Mouse (Mus musculus) embryo, embryonic 10 days (tissue): ENCODE data around the gene Igf2bp3.
"Not testable (repeated sequence)": the region's sequence is repeated elsewhere in the genome, so short reads cannot be mapped to it uniquely, and the experiment has no call there.

Source experiments
- DNase-seq: peaks from one replicate; pipeline ENCODE4 v3.0.0-alpha.2; 2015; ENCODE audit warnings: low spot score

Igf2bp3 gene

DNA sequence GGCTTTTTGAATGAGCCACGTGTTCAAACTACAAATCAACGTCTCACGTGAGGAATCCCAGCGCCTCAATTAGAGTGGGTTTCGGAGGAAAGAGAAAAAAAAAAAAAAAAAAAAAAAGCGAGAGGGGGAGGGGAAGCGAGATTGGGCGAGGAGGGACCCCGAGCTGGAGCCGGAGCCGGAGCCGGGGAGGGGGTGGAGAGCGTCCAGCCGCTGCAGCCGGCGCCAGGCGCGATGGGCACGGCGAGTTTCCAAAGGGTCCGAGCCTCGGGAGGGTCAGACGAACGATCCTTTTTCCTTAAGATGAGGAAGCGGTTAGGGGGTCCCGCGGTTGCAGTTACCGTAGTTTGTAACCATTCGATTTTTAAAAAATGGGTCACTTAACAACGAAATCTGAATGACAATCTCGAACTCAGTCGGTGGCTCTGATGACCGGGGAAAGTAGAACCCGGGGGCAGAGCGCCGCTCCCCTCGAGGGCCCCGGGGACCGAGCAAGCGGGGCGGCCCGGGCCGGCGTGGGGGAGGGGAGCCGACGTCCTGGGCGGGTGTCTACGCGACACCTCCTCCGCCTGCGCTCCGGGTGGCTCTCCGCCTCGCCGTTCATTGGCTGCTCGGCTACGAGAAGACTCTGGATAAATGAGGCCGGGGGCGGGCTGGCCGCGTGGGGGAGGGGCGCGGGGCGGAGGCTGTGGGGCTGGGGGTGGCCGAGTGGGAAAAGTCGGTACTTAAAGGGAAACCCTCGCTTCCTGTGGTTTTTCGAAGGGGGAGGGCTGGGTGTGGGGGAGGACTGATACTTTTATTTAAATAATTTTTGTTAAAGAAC is at the start of gene Igf2bp3:
Igf2bp3 (minus strand) TSS at position 30 of the 820 bp plus-strand sequence.
- peak; percentile 95 for DNase-seq

DNA sequence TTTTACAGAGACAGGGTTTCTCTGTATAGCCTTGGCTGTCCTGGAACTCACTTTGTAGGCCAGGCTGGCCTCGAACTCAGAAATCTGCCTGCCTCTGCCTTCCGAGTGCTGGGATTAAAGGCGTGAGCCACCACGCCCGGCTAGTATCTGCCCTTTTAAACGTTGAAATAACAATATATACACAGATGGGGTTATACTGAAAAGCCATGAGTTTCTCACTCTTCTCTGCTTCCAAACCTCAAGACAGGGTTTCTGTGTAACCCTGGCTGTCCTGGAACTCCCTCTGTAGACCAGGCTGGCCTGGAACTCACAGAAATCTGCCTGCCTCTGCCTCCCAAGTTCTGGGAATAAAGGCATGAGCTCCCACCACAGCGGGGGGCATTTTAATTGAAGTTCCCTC is 49.7 kb upstream of the Igf2bp3 start:
- not testable (repeated sequence) for DNase-seq

DNA sequence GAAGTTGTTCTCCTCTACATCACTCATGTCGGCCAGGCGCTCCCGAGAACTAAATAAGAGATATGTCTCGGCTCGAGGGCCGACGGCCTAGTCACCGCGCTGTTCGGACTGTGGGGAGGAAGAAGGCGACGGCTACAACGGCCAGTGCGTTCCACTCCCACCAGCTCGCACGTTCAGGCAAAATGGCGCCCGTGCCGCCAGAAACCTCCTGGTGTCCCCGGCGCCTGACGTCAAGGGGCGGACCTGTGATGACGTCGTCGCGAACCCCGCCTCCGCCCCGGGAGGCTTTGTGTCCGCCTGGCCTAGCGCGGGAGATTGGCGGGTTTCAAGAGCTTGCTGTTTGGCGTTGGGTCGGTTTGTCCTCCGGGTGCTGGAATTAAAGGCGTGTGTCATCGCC is 49.1 kb upstream of the Igf2bp3 start, which contains the start of gene Tra2a:
Tra2a (minus strand) TSS at position 187 of the 397 bp plus-strand sequence.
- peak; percentile 98 for DNase-seq

DNA sequence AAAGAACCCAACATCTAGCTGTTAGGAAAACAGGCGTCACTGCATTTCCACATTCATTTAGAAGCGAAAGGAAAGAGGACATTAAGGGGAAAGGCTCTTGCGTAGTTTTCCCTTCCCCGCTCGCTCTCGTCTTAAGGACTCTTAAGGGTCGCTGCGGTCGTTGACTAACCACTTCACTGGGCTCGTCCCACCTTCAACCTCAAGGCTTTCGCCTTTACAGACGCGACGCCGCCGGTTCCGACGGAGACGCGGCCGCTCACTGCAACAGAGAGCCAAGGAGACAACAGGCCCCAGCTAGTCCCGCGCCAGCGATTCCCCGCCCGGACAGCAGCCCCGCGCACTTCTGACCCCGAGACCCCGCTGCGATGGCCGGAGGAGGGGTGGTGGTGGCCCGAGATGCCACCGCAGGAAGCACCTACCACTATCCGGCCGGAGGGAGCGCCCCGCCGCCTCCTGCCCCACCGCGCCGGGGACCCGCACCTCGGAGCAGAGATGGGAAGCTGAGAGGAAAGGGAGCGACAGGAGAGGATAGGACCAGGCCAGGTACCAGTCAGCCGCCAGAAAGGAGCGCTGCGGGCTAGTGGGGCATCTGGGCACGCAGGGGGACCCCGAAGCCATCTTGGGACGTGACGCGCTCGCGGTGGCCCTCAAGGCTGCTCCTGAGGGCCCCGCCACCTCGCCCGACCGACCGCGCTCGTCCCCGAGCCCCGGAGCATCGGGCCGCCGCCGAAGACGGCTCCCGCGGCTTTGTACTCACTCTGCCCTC is 48.5 kb upstream of the Igf2bp3 start:
- DNase-seq, result peak; percentile 51

DNA sequence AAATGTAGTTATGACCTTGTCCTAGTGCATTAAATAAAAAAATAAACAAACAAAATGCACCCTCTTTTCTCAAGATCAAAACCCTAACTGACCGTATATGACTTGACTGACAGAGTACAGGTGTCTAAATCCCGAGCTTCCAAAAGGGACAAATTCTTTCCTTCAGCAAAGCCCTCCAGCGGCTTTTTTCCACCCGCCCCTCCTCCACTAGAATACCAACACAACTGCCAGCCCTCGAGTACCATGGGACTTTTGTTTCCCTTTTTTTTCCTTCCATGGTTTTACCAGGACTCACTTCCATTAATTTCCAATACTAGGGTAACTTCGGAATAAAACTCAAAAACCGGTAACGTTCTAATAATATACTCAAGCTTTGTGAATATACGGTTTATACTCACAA is 47.7 kb upstream of the Igf2bp3 start:
- DNase-seq, result peak; percentile 16

DNA sequence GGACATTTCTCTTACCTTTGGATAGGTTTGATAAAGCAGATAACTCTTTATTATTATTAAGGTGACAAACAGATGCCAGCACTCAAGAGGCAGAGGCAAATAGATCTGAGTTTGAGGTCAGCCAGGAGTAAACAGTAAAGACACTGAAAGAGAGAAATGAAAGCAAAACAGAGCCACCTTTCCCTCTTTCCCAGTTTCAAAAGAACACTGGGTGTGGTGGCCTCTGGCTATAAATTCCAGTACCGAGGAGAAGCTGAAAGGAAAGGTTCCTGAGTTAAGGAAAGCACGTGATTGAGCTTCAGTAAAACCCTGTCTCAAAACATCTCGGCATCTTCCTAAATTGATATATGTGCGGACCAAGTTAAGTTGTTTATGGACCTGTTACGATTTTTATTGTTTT is 45.0 kb upstream of the Igf2bp3 start:
- no peak for DNase-seq

DNA sequence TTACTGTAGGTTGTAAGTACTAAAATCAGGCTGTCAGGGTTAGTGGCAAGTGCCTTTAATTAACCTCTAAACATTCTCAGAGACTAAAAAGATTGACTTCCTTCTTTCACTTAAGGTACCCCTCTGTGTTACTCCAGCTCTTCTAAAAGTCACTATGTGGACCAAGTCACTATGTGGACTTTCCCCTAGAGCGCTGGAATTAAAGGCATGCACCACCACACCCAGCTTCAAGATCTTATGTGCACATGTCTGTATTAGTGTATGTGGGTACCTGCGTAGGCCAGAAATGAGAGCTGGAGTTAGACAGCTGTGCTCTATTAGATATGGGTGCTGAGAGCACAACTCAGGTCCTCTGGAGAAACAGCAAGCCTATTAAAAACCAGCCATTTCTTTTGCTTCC is 43.1 kb upstream of the Igf2bp3 start:
- no peak for DNase-seq

DNA sequence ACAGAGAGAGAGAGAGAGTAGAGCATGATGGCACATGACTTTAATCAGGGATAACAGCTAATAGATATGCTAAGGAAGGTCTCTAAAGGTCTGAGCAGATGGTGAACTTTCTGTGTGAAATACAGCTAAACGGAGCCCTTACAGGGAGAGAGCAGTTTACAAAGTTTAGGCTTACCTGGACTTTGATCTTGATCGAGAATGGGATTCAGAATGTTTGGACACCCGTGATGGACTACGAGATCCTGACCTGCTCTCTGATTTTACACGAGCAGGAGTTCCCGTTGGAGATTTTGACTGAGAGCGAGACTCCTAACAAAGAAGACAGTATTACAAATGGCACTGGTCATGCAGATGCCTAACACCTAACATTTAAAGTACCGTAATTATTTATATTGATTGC is 37.5 kb upstream of the Igf2bp3 start:
- DNase-seq, result no peak

DNA sequence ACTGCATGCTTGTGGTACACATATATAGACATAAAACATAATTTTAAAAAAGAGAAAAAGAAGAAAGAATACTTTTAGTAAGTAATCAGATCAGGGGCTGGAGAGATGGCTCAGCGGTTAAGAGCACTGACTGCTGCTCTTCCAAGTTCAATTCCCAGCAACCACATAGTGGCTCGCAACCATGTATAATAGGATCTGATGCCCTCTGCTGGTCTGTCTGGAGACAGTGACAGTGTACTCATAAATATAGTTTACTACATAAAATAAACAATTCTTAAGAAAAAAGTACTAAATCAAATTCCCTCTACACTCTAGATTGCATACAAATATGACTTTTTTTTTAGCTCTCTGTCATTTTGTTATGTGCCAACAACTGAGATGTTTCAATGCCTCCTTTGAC is 36.4 kb upstream of the Igf2bp3 start:
- peak; percentile 24 for DNase-seq

DNA sequence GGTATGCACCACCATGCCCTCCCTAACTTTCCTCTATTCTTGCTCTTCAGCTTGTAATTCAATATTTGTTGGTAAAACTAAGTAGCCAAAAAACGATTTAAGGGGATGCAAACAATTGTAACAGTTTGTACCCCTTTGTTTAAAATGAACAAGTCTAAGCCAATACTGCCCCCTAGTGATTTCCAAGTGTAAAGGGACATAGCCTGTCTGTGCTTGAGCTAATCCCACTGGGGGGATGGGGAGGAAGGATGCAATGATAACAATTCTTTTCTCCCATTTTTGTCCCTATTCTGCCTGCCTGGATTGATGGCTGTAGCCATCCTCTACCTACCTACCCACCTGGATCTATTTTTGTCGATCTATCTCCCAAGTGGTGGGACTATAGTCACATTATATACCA is 32.5 kb upstream of the Igf2bp3 start:
- DNase-seq, result peak; percentile 75

DNA sequence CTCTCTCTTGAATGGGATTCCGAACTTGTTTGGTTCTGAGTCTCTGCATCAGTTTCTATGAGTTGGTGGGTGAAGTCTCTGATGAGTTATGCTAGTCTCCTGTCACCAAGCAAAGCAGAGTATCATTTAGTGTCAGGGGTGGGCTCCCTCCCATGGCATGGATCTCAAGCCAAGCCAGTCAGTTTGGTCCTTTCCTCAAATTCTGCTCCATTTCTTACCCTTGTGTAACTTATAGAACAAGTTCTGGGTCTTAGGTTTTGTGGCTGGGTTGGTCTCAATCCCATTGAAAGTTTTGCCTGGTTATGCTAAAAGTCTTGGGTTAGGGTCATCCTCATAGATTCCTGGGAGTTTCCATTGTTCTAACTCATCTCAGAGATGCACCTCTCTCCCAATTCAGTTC is 27.6 kb upstream of the Igf2bp3 start:
- DNase-seq, result no peak

DNA sequence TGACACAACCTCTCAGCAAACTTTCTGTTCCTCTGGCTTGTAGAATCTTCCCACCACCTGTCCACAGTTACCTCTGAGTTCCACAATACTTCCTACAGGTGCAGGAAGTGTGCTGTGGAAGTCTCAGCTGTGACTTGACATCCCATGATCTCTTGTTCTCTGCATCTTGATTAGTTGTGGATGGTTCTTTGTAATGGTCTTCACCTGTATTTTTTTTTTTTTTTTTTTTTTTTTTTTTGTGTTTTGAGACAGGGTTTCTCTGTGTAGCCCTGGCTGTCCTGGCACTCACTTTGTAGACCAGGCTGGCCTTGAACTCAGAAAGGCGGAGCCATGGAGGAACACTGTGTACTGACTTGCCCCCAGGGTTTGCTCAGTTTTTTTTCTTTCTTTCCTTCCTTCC is 26.8 kb upstream of the Igf2bp3 start:
- no peak for DNase-seq

DNA sequence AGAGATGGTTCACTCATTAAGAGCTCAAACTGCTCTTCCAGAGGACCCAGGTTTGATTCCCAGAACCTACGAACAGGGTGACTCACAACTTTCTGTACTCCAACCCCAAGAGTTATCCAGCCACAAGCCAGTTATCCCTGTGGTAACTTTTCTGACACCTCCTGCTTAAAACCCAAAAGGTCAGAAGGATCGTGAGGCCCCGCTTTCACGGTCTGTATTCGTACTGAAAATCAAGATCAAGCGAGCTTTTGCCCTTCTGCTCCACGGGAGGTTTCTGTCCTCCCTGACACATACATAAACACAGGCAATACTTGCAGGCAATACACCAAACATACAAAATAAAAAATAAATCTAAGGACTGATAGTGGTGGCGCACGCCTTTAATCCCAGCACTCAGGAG is 21.6 kb upstream of the Igf2bp3 start:
- DNase-seq, result peak; percentile 91

DNA sequence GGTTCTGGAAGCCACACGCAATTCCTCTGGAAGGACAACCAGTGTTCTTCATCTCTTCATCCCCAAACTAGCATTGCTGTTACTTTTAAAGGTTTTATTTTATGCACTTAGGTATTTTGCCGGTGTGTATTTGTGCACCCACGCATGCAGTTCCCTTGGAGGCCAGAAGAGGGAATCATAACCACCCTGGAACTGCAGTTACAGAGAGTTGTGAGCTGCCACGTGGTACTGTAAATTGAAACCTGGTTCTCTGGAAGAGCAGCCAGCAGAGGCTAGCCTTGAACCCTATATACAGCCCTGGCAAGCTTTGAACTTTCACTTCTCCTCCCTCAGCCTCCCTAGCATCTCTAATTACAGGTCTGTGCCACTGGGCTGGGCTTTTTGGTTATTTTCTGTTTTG is 18.6 kb upstream of the Igf2bp3 start:
- no peak for DNase-seq

DNA sequence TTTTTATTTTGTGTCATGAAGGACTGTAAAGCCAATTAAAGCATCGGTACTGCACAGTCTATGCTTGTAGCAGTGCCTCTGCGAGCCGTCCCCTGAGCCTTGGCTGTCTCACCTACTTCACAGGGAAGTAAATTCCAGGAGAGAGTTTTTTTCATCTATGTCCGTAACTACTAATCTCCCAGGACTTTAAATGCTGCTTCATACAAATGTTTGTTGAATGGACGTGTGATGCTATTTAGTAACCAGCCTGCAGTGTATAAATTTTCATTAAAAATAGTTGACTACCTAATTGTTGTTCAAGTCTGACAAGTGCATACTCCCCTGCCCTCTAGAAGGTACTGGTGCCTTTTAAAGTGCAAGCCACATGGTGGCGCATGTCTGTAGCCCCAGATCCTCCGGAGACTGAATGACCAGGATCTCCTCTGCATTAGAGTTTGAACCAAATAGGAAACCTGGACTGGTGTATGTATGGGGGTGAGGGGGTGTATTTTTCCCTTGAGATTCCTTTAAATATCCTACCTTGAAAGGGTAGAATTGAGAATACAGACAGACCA is 13.4 kb upstream of the Igf2bp3 start:
- peak; percentile 72 for DNase-seq

DNA sequence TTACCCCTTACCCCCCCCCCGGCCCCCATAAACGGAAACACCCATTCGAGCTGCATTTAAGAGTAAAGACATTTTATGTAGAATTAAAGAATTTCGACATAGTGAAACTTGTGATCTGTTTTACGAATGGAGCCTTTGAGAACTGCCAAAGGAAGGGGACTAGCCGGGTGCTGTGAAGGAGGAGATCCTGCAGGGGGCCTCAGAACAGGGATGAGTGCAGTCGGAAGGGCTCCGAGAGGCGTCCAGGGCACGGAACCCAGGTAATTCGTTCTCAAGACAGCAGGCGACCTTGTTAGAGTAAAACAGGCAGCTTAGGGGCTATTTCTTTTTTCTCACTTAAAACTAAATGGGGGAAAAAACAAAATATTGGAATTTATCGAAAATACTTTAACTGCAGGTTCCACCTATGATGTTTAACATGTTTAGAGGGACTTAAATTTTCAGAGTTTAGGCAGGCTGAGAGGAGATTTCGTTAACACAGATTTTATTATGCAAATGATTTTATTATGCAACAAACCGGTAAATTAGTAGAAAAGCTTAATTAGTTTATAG is 12.5 kb upstream of the Igf2bp3 start:
- peak; percentile 85 for DNase-seq

DNA sequence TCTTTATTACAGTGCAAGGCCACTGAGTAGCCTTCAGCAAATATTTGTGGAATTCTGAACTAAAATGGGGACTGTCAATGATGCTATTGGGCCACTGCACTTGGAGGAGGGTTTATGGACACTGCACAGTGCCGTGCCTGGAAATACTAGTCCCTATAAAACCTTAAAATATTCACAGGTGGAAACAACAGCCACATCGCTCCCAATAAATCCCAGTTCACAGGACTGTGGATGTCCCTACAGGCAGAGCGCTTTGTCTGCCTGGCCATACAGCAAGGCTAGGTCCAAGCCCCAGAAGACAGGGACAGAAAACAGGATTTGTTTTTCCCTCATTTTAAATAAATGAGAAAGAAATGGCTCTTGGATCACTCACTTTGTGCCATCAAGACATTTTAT is 11.0 kb upstream of the Igf2bp3 start:
- DNase-seq, result no peak

DNA sequence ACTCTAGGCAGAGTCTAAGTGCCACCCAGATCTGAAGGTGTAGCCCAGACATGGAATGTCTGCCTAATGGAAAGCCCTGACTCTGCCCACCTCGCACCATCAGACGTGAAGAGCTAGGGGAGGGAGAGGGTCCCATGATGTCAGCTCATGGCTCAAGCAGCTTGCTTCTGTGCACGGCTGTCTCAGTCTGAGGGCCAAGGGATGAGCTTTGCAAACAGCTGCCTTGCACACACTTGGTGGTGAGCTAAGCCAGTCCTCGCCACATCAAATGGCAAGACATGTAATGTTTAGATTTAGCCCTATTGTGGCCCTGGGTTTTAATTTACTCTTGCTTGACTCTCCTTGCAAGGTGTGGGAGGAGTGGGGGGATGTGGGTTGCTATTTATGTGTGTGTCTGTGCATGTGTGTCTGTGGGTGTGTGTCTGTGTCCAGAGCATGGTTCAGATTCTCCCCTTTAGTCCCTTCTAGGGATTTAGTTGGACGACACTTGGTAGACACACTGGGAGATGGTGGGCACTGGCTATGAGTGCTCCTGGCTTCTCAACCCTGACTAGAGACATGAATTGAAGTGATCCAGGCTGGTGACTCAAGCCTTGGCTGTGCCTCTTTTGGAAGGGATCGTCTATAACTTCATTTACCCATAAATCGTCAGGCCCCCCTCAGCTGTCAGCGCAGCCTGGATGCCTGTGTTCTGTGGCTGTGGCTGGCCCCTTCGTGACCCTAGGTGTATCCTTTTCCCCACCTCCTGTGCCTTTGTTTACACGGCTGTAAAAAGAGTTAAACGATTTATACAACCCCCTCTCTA is 10.4 kb upstream of the Igf2bp3 start:
- no peak for DNase-seq

DNA sequence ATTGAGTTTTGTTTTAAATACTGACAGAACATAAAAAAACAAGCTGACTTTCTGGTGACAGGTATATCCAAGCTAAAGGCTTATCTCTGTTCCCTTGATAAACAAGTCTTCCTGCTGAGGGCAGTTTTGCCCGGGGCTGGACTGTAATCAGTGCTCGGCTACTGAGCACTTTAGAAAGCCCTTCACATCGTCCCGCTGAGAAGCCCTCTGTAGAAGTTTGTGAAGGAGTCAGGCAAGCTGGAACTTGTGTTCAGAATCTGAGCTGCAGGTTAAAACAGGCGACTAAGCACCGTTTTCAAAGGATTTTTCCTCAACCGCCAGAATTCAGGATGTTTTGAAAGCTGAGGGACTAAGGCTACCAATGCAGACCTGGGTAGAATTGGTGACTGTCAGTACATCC is 7.1 kb upstream of the Igf2bp3 start:
- peak; percentile 72 for DNase-seq

DNA sequence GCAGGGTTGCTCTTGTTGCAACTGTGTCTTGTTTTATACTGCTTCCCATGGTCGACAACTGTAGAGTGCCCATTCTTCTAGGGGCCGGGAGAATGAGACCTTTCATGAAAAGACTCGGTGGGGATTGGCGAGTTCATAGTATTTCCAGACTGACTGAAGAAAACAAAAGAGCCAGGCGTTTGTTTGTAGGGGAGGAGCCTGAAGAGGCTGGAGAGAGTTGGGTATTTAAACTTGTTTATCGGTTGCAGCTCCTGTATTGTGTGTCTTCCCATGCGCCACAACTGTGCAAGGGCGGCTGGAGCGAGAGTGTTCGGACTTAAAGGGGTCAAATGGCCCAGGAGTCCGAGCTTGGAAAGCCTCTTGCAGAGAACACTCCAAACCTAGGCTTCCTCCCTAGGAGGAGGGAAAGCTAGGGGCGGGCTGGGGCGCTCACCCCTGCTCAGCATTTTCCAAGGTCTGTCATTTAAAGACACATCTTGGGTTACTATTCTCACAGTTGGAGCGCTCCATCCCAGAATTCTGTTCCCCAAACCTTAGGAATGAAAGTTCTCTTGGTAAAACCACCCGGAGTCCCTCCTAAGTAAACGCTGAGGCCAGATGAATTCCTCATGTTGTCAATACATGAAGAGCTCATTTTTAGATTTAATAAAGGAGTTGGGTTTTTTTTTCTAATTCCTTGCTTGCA is 5.3 kb upstream of the Igf2bp3 start:
- DNase-seq, result peak; percentile 75

DNA sequence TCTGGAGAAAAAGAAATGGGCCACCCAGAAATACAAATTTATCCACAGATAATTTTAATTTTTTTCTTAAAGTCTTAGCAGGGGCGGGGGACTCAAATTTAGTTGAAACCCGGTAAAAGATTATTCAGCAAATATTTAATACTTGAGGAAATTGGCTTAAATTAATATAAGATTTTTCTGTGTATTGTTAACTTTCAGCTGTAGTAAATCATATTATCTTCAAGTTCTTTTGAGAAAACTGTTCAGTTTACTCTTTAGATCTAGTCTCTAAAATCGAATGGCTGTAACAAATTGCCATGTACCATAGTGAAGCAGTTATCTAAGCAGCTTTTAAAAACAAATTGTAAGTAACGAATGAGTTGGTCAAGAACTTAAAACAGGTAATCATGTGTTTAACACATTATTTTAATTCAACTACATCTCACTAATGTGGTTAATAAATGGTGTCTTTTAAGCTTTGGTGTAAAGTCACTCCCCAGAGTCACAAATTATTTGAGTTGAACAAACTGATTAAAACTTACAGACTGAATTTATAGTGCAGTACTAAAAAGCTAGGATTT is 4.3 kb upstream of the Igf2bp3 start:
- DNase-seq, result no peak
